Mouse (Mus musculus): ENCODE measurements at regions not wholly inside any gene's neighbourhood (a gene's known extent, or its start where the extent isn't known, plus 50 kb on each side); places are given as distances from the start of the nearest gene placed in this dataset.
A peak's percentile ranks its signal among the peaks of the same experiment; 100 is the strongest.

GRCm38 (mm10) chr5:45196159-45196558 lies 253.9 kb downstream of the Qdpr start:
- Histone ChIP-seq H3K36me3 (replicated peaks) (no peaks in the 10 kb centered on the region), H3K27ac (no peak overlapping the region), H3K9me3 (no peaks in the 10 kb centered on the region), H3K27me3 (replicated peaks) (no peaks in the 10 kb centered on the region), H3K4me1 (no peaks in the 10 kb centered on the region), H3K4me3 (no peak overlapping the region), H3K9ac (no peak overlapping the region), H3K4me2 (no peak overlapping the region)
- ATAC-seq (replicated peaks), result no peak
- WGBS, result 52% methylated on average over 3 of the region's 3 CpGs

GRCm38 (mm10) chr5:45192287-45192686 lies 257.7 kb downstream of the Qdpr start:
- H3K36me3 ChIP-seq (replicated peaks), result no peaks in the 10 kb centered on the region
- H3K9ac ChIP-seq, result no peak overlapping the region
- H3K4me3 ChIP-seq, result no peak overlapping the region
- ATAC-seq (replicated peaks), result no peak
- H3K27me3 ChIP-seq (replicated peaks), result no peaks in the 10 kb centered on the region
- H3K4me1 ChIP-seq, result no peaks in the 10 kb centered on the region
- no peak overlapping the region for H3K27ac ChIP-seq
- H3K9me3 ChIP-seq, result no peaks in the 10 kb centered on the region
- H3K4me2 ChIP-seq, result no peak overlapping the region

- Histone ChIP-seq H3K4me2 (no peak overlapping the region), H3K27me3 (replicated peaks) (no peaks in the 10 kb centered on the region), H3K9me3 (no peaks in the 10 kb centered on the region), H3K27ac (no peak overlapping the region), H3K4me1 (peaks cover 4% of the 10 kb centered on the region; the same call in 1 of the 2 replicates), H3K9ac (no peak overlapping the region), H3K36me3 (replicated peaks) (no peaks in the 10 kb centered on the region), H3K4me3 (no peak overlapping the region)
- ATAC-seq (replicated peaks), result peak; percentile 50; the same call in 1 of the 2 replicates
- 44% methylated on average over 8 of the region's 8 CpGs for WGBS
Measured at GRCm38 (mm10) chr5:45173035-45173755, 276.8 kb downstream of the Qdpr start.

GRCm38 (mm10) chr5:45159194-45159593 lies 290.8 kb downstream of the Qdpr start:
- Histone ChIP-seq H3K4me2 (no peak overlapping the region), H3K4me1 (no peaks in the 10 kb centered on the region), H3K9me3 (no peaks in the 10 kb centered on the region), H3K36me3 (replicated peaks) (no peaks in the 10 kb centered on the region), H3K4me3 (no peak overlapping the region), H3K9ac (no peak overlapping the region), H3K27ac (no peak overlapping the region), H3K27me3 (replicated peaks) (no peaks in the 10 kb centered on the region)
- no peak for ATAC-seq (replicated peaks)
- 83% methylated on average over 4 of the region's 4 CpGs for WGBS

- Histone ChIP-seq H3K27me3 (replicated peaks) (no peaks in the 10 kb centered on the region), H3K9me3 (no peaks in the 10 kb centered on the region), H3K36me3 (replicated peaks) (no peaks in the 10 kb centered on the region), H3K4me3 (no peak overlapping the region), H3K27ac (no peak overlapping the region), H3K9ac (no peak overlapping the region), H3K4me2 (no peak overlapping the region), H3K4me1 (no peaks in the 10 kb centered on the region)
- ATAC-seq (replicated peaks), result no peak
- WGBS, result 65% methylated on average over 2 of the region's 2 CpGs
Measured at GRCm38 (mm10) chr5:45154936-45155335, 295.1 kb downstream of the Qdpr start.

GRCm38 (mm10) chr5:45144186-45144585 lies 305.9 kb downstream of the Qdpr start:
- WGBS, result 86% methylated on average over 4 of the region's 4 CpGs
- ATAC-seq (replicated peaks), result no peak
- no peaks in the 10 kb centered on the region for H3K36me3 ChIP-seq (replicated peaks)

GRCm38 (mm10) chr5:45137198-45137973 lies 312.6 kb downstream of the Qdpr start:
- Histone ChIP-seq H3K9ac (no peak overlapping the region), H3K27me3 (replicated peaks) (no peaks in the 10 kb centered on the region), H3K27ac (peak overlapping the region; percentile 60), H3K4me1 (no peaks in the 10 kb centered on the region), H3K4me3 (no peak overlapping the region), H3K9me3 (no peaks in the 10 kb centered on the region), H3K4me2 (no peak overlapping the region), H3K36me3 (replicated peaks) (no peaks in the 10 kb centered on the region)
- WGBS, result 36% methylated on average over 10 of the region's 10 CpGs
- ATAC-seq (replicated peaks), result 0 out of 2 replicates have a peak, but pooled peaks have one; percentile 39

More at GRCm38 (mm10) chr5:45144186-45144585, 305.9 kb downstream of the Qdpr start:
- no peak overlapping the region for H3K9ac ChIP-seq
- H3K27ac ChIP-seq, result no peak overlapping the region
- no peaks in the 10 kb centered on the region for H3K4me1 ChIP-seq
- H3K27me3 ChIP-seq (replicated peaks), result no peaks in the 10 kb centered on the region
- H3K9me3 ChIP-seq, result no peaks in the 10 kb centered on the region
- no peak overlapping the region for H3K4me3 ChIP-seq
- no peak overlapping the region for H3K4me2 ChIP-seq

GRCm38 (mm10) chr5:45136696-45137095 lies 313.3 kb downstream of the Qdpr start:
- Histone ChIP-seq H3K27ac (peak overlapping the region; percentile 35), H3K4me2 (no peak overlapping the region), H3K9me3 (no peaks in the 10 kb centered on the region), H3K27me3 (replicated peaks) (no peaks in the 10 kb centered on the region), H3K4me3 (no peak overlapping the region), H3K9ac (no peak overlapping the region), H3K4me1 (no peaks in the 10 kb centered on the region), H3K36me3 (replicated peaks) (no peaks in the 10 kb centered on the region)
- 37% methylated on average over 3 of the region's 3 CpGs for WGBS
- ATAC-seq (replicated peaks), result 0 out of 2 replicates have a peak, but pooled peaks have one; percentile 20

- Histone ChIP-seq H3K9me3 (no peaks in the 10 kb centered on the region), H3K9ac (no peak overlapping the region), H3K27me3 (replicated peaks) (no peaks in the 10 kb centered on the region), H3K27ac (no peak overlapping the region), H3K36me3 (replicated peaks) (no peaks in the 10 kb centered on the region), H3K4me2 (no peak overlapping the region), H3K4me3 (no peak overlapping the region), H3K4me1 (no peaks in the 10 kb centered on the region)
- ATAC-seq (replicated peaks), result no peak
- 88% methylated on average over 8 of the region's 8 CpGs for WGBS
Measured at GRCm38 (mm10) chr5:45127971-45128370, 322.1 kb downstream of the Qdpr start.

- H3K36me3 ChIP-seq (replicated peaks), result no peaks in the 10 kb centered on the region
- H3K9me3 ChIP-seq, result no peaks in the 10 kb centered on the region
- H3K4me3 ChIP-seq, result no peak overlapping the region
- no peaks in the 10 kb centered on the region for H3K4me1 ChIP-seq
- no peak overlapping the region for H3K27ac ChIP-seq
- WGBS, result 84% methylated on average over 2 of the region's 2 CpGs
- no peaks in the 10 kb centered on the region for H3K27me3 ChIP-seq (replicated peaks)
- H3K4me2 ChIP-seq, result no peak overlapping the region
- ATAC-seq (replicated peaks), result no peak
- H3K9ac ChIP-seq, result no peak overlapping the region
Measured at GRCm38 (mm10) chr5:45121751-45122280, 322.3 kb upstream of the Ldb2 start.

GRCm38 (mm10) chr5:45119757-45120156 lies 320.3 kb upstream of the Ldb2 start:
- Histone ChIP-seq H3K9ac (no peak overlapping the region), H3K27ac (no peak overlapping the region), H3K27me3 (replicated peaks) (no peaks in the 10 kb centered on the region), H3K9me3 (no peaks in the 10 kb centered on the region), H3K36me3 (replicated peaks) (no peaks in the 10 kb centered on the region), H3K4me1 (no peaks in the 10 kb centered on the region), H3K4me3 (no peak overlapping the region), H3K4me2 (no peak overlapping the region)
- WGBS, result 94% methylated on average over 2 of the region's 2 CpGs
- ATAC-seq (replicated peaks), result no peak

- WGBS, result 89% methylated on average over 4 of the region's 4 CpGs
- Histone ChIP-seq H3K4me3 (no peak overlapping the region), H3K27ac (no peak overlapping the region), H3K4me1 (no peaks in the 10 kb centered on the region), H3K4me2 (no peak overlapping the region), H3K36me3 (replicated peaks) (no peaks in the 10 kb centered on the region), H3K9ac (no peak overlapping the region), H3K27me3 (replicated peaks) (no peaks in the 10 kb centered on the region), H3K9me3 (no peaks in the 10 kb centered on the region)
- no peak for ATAC-seq (replicated peaks)
Measured at GRCm38 (mm10) chr5:45111246-45111645, 311.8 kb upstream of the Ldb2 start.

Data from midbrain, embryonic 15.5 days (tissue).